Mouse (Mus musculus): Measurements from ENCODE around the gene Slc43a3.

Slc43a3 gene

DNA sequence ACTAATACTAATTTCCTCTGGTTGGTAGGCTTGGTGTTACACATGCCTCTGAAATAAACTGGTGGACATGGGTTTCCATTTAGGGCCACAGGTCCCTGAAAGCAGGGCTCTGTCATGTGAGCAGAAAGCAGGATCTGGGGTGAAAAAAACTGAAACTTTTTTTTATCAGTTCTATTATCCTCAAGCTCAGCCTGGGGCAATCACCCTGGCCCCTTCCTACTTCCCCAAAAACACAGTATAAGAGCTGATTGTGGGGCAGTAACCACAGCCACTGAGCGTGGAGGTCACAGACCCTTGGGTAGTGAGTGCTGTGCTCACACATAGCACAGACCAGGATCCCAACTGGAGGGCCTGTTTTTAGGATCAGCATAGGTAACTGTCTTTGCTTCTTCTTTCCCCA is 51.6 kb downstream of the Slc43a3 start, which contains the start of gene Prg3:
Gene Prg3 (plus strand): TSS at position 286 of the 400 bp plus-strand sequence.
- no peak for DNase-seq (ENCODE audit: low spot score)

DNA sequence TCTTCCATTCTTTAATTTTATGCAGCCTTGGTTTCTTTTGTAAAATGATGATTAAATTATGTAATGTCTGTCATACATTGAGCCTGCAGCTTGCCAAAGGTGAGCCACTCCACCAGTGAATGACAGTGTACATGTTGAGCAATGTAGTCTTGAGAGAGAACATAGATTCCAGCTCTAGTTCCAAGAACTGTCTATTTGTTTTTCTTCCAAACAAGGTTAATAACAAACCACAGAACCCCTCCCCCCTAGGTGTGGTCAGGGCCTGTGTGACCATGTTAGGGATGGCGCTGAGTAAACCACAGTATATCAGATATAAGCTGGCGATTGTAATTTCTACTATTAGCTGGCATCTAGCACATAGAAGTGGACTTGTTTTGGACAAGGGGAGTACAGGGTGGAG is 60.0 kb downstream of the Slc43a3 start:
- DNase-seq (ENCODE audit: low spot score): no peak

DNA sequence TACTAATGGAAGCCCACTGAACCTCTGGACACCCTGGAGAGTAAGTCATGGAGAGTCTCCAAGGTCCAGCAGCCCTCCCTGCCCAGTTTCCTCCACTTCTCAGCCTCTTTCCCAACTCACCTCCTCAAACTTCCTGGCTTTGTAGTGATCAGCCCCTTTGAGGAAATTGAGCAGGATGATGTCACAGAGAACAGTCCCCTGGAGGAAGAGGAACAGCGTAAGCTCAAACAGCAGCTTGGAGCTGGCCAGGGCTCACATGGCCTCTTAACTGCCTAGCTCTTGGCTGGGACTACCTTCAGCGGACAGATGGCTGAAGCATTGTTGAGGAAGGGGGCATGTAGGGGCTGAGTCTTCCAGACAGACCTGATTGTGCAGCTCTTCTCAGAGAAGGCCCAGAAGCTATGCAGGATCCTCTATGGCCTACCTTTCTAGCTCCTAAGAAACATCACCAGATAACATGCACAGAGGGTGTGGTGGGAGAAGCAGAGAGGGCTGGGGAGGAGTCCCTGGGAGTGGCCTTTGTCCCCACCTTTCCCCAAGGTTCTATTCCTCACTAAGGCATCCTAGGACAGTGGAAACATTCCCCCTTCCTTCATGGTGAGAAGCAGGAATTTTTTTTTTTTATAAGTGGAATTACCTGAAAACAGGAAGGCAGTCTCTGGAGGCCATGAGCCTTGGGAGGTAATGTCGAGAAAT is 63.3 kb downstream of the Slc43a3 start:
- no peak for DNase-seq (ENCODE audit: low spot score)

DNA sequence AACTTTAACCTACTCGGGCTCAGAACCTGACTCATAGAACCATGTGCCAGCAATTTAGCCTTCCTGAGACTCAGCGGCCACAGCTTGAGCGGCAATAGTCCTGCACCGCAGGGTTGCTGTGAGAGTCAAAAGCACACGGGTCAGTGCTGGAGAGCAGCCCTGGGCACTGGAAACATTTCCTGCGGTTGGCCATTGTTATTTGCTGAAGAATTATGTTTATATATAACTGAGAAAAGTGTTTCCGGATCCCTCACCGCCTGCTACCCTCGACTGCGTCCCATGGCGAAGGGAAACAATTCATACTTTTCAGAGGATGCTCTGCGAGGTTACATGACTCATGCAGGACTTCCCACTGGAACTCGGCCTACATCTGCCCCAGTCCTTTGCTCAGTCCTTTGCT is 65.1 kb downstream of the Slc43a3 start:
- DNase-seq (ENCODE audit: low spot score): no peak

DNA sequence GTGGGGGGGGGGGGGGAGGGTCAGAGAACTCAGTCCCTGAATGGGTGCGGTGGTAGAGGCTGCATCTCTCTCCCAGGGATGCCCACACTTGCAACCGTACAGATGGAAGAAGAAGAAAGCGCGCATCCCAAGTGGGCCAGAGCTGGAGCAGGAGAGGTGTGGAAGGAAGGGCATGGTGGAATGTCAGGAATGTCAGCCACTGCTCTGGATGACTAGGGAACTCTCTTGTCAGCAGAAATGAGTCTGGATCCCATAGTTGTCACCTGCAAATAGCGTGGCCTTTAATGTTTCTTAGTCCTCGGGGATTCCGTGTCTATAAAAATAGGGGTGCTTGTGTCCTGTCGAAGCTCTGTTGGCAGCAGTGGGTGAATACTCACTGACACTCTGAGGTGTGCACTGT is 66.2 kb downstream of the Slc43a3 start:
- no peak for DNase-seq (ENCODE audit: low spot score)

DNA sequence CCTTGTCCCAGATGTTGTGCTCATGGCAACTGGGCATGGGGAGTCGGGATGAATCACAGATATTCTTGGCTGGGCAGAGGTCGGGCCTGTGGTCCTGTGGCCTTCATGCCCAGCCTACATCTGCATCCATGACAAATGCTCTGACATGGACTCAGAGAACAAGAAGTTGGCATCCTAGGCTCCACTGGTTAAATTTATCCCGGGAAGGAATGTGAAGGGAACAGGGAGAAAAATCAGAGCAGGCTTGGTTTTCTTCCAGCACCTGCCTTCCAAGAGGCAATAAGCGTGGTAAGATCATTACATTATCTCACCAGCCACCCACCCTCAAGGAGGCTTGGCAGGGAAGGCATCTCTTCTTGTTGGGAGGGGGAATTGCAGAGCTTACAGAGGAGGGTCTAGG is 68.0 kb downstream of the Slc43a3 start:
- no peak for DNase-seq (ENCODE audit: low spot score)

DNA sequence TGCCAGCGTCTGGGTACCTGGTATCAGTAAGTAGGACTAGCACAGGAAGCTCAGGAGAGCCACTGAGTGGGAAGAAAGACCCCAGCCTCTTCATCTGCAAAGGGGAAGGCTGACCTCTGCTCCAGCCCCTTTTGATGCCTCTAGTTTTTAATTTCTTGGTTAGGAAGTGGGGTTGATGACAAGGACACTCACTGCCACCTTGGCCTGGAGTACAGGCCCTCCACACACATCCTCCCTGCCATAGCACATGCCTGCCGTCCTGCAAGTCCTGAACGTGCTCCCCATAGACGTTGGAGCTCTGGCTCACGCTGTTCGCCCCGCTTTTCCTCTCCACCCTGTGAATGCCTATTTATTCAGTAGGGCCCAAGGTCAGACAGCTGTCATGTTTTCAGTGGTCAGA is 70.2 kb downstream of the Slc43a3 start:
- DNase-seq (ENCODE audit: low spot score): no peak

DNA sequence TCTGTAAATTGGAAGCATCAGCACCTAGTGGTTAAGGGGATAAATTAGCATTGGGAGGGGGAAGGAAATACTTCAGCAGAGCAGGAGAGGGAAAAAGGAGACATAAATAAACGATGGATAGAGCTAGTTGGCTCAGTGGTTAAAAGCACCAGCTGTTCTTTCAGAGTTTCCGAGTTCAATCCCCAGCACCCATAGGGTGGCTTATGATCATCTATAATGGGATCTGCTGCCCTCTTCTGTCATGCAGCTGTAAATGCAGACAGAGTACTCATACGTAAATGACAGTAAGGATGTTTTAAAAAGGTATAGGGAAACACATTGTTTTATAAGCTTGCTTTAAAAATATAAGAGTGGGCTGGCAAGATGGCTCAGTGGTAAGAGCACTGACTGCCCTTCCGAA is 71.3 kb downstream of the Slc43a3 start:
- no peak for DNase-seq (ENCODE audit: low spot score)

All from ovary, postnatal 10 days (tissue).